Mouse (Mus musculus): ENCODE measurements around the gene Ccdc33. TPM values are rescaled to one million over a fixed set of nuclear protein-coding genes. Genes with fewer than 3 reads are reported as not detected.

Gene Ccdc33
- total RNA-seq, 2 experiments from 2014 or later, result 0.29 to 0.49 TPM

GRCm38 (mm10) chr9:58067546-58067945 is 51.1 kb downstream of the Ccdc33 start:
- Histone ChIP-seq H3K27ac (peak overlapping the region; percentile 90), H3K4me3 (no peak overlapping the region)
- DNase-seq (ENCODE audit: low spot score in 2 of 2), result no peak
- no peak for TF ChIP-seq CTCF (conservative IDR thresholded peaks at IDR 0.05)

- peak; percentile 73 to 76 for DNase-seq (ENCODE audit: low spot score in 2 of 2)
- TF ChIP-seq CTCF (conservative IDR thresholded peaks at IDR 0.05), result peak; percentile 17; the same call in 1 of the 2 replicates
- Histone ChIP-seq H3K4me3 (no peak overlapping the region), H3K27ac (peak overlapping the region; percentile 90)
These were observed 51.9 kb downstream of the Ccdc33 start for GRCm38 (mm10) chr9:58066731-58067095.

GRCm38 (mm10) chr9:58065977-58066730 is 52.5 kb downstream of the Ccdc33 start:
- peak; percentile 59 for TF ChIP-seq CTCF (conservative IDR thresholded peaks at IDR 0.05)
- Histone ChIP-seq H3K27ac (peak overlapping the region; percentile 90), H3K4me3 (no peak overlapping the region; the same call in 1 of the 2 replicates)
- DNase-seq (ENCODE audit: low spot score in 2 of 2), result no peak

- Histone ChIP-seq H3K4me3 (peak overlapping the region; percentile 32; the same call in 1 of the 2 replicates), H3K27ac (peak overlapping the region; percentile 90)
- DNase-seq (ENCODE audit: low spot score in 2 of 2), result no peak
- no peak for TF ChIP-seq CTCF (conservative IDR thresholded peaks at IDR 0.05)
These were observed 53.1 kb downstream of the Ccdc33 start for GRCm38 (mm10) chr9:58065532-58065931.

GRCm38 (mm10) chr9:58063531-58063930 is 55.1 kb downstream of the Ccdc33 start, which contains the start of gene Stra6:
Gene Stra6 (plus strand): TSS chr9:58063788.
- peak within 1 kb of the TSS; percentile 90 for H3K27ac ChIP-seq
- no peak for DNase-seq (ENCODE audit: low spot score in 2 of 2)
- no peak for TF ChIP-seq CTCF (conservative IDR thresholded peaks at IDR 0.05)
- peak within 1 kb of the TSS; percentile 32 for H3K4me3 ChIP-seq

- no peak for TF ChIP-seq CTCF (conservative IDR thresholded peaks at IDR 0.05)
- no peak overlapping the region for H3K4me3 ChIP-seq
- peak overlapping the region; percentile 69 for H3K27ac ChIP-seq
- DNase-seq (ENCODE audit: low spot score in 2 of 2), result no peak
These were observed 57.7 kb downstream of the Ccdc33 start for GRCm38 (mm10) chr9:58060677-58061667.

GRCm38 (mm10) chr9:58059920-58060319 is 58.7 kb downstream of the Ccdc33 start:
- Histone ChIP-seq H3K27ac (0 out of 2 replicates have a peak overlapping the region, but pooled peaks have one; percentile 48), H3K4me3 (no peak overlapping the region)
- no peak for DNase-seq (ENCODE audit: low spot score in 2 of 2)
- no peak for TF ChIP-seq CTCF (conservative IDR thresholded peaks at IDR 0.05)

GRCm38 (mm10) chr9:58055666-58056065 is 63.0 kb downstream of the Ccdc33 start:
- no peak for DNase-seq (ENCODE audit: low spot score in 2 of 2)
- no peak overlapping the region for H3K27ac ChIP-seq
- H3K4me3 ChIP-seq, result no peak overlapping the region
- no peak for TF ChIP-seq CTCF (conservative IDR thresholded peaks at IDR 0.05)

- TF ChIP-seq CTCF (conservative IDR thresholded peaks at IDR 0.05), result no peak
- Histone ChIP-seq H3K27ac (peak overlapping the region; percentile 89), H3K4me3 (no peak overlapping the region)
- DNase-seq (ENCODE audit: low spot score in 2 of 2), result no peak
These were observed 64.6 kb downstream of the Ccdc33 start for GRCm38 (mm10) chr9:58054032-58054431.

GRCm38 (mm10) chr9:58053544-58053943 is 65.1 kb downstream of the Ccdc33 start:
- Histone ChIP-seq H3K4me3 (peak overlapping the region; percentile 0; the same call in 1 of the 2 replicates), H3K27ac (peak overlapping the region; percentile 89)
- no peak for TF ChIP-seq CTCF (conservative IDR thresholded peaks at IDR 0.05)
- DNase-seq (ENCODE audit: low spot score in 2 of 2), result no peak

GRCm38 (mm10) chr9:58053102-58053501 is 65.5 kb downstream of the Ccdc33 start:
- peak overlapping the region; percentile 33 for H3K4me3 ChIP-seq
- peak overlapping the region; percentile 89 for H3K27ac ChIP-seq
- DNase-seq (ENCODE audit: low spot score in 2 of 2), result peak; percentile 64 to 76
- TF ChIP-seq CTCF (conservative IDR thresholded peaks at IDR 0.05), result peak; percentile 96

GRCm38 (mm10) chr9:58051937-58052336 is 66.7 kb downstream of the Ccdc33 start:
- TF ChIP-seq CTCF (conservative IDR thresholded peaks at IDR 0.05), result peak; percentile 78
- Histone ChIP-seq H3K27ac (peak overlapping the region; percentile 89), H3K4me3 (peak overlapping the region; percentile 33)
- no peak for DNase-seq (ENCODE audit: low spot score in 2 of 2)

- DNase-seq (ENCODE audit: low spot score in 2 of 2), result no peak
- Histone ChIP-seq H3K27ac (no peak overlapping the region), H3K4me3 (no peak overlapping the region)
- TF ChIP-seq CTCF (conservative IDR thresholded peaks at IDR 0.05), result no peak
These were observed 68.8 kb downstream of the Ccdc33 start for GRCm38 (mm10) chr9:58049861-58050260.
